Mouse (Mus musculus) neural tube, embryonic 12.5 days (tissue): ENCODE data around the gene Mrps25. TPM values are rescaled to one million over a fixed set of nuclear protein-coding genes. Genes with fewer than 3 reads are reported as not detected.

Experiments
- polyA plus RNA-seq: library from polyadenylated mRNA; unstranded; fragments of >200 nt; fragmentation: Nextera tagmentation; extraction: Ambion mirVana; gene quantifications from 2 replicates; pipeline ENCODE4 v1.2.1, GENCODE M21; 2016

Mrps25 gene
- polyA plus RNA-seq, 1 experiment from 2014 or later, result 70.0 TPM

Other genes starting within 250 kb of the Mrps25 start
- 14.0 and 14.8 TPM in 2 replicates for gene Fgd5, start 205.2 kb downstream of the Mrps25 start, polyA plus RNA-seq
- gene Nr2c2, start 92.6 kb downstream of the Mrps25 start, polyA plus RNA-seq, result 30.4 and 31.4 TPM in 2 replicates
- 36.0 and 36.4 TPM in 2 replicates for gene Rbsn, start 30.9 kb upstream of the Mrps25 start, polyA plus RNA-seq
- gene Trh, start 60.6 kb upstream of the Mrps25 start, polyA plus RNA-seq, result 0.41 and 0.66 TPM in 2 replicates